Mouse (Mus musculus) MEL (cell line): ENCODE results near the gene Kif20b. TPM values are rescaled to one million over a fixed set of nuclear protein-coding genes. Genes with fewer than 3 reads are reported as not detected.

Source experiments
- DNase-seq: peaks from one replicate; pipeline ENCODE4 v3.0.0; 2011; ENCODE audit warnings: low read depth, low spot score
- H3K27ac ChIP-seq: 2 replicates; pipeline ENCODE4 v1.5.1; 2012; ENCODE audit warnings: low read depth, mild to moderate bottlenecking, control low read depth, low read length, moderate library complexity; ENCODE audit not compliant: control insufficient read depth
- H3K27me3 ChIP-seq, 2 experiments: fragments of 150-350 bp in 1 of 2; sonication (generic) in 1 of 2; 2 replicates each; pipeline ENCODE4 v1.6.1; 2012; ENCODE audit warnings: low read length in 2 of 2, mild to moderate bottlenecking in 2 of 2, improper control_type of control experiment in 1 of 2, moderate library complexity in 1 of 2; ENCODE audit not compliant: insufficient read depth in 2 of 2, control insufficient read depth in 1 of 2
- H3K36me3 ChIP-seq, 2 experiments: 2 replicates each; pipeline ENCODE4 v1.6.1; 2012 to 2014; ENCODE audit warnings: low read length in 2 of 2, improper control_type of control experiment in 1 of 2, inconsistent platforms in 1 of 2, mild to moderate bottlenecking in 1 of 2; ENCODE audit not compliant: insufficient read depth in 2 of 2, control insufficient read depth in 1 of 2
- H3K4me1 ChIP-seq, 2 experiments: fragments of 150-350 bp in 1 of 2; sonication (generic) in 1 of 2; 2 replicates each; pipeline ENCODE4 v1.6.1; 2012; ENCODE audit warnings: low read length in 2 of 2, improper control_type of control experiment in 1 of 2, mild to moderate bottlenecking in 1 of 2; ENCODE audit not compliant: insufficient read depth in 2 of 2, control insufficient read depth in 1 of 2
- H3K4me3 ChIP-seq, 2 experiments: fragments of 150-350 bp in 1 of 2; sonication (generic) in 1 of 2; 2 replicates each; pipeline ENCODE4 v1.5.1; 2012; ENCODE audit warnings: low read depth in 2 of 2, low read length in 2 of 2, mild to moderate bottlenecking in 2 of 2, moderate library complexity in 2 of 2, control low read depth in 1 of 2, improper control_type of control experiment in 1 of 2; ENCODE audit not compliant: control insufficient read depth in 1 of 2, insufficient read depth in 1 of 2
- H3K79me2 ChIP-seq: 2 replicates; pipeline ENCODE4 v1.6.1; 2012; ENCODE audit warnings: mild to moderate bottlenecking, low read length, moderate library complexity; ENCODE audit not compliant: control insufficient read depth, poor library complexity, insufficient read depth
- H3K9ac ChIP-seq: 2 replicates; pipeline ENCODE4 v1.6.1; 2012; ENCODE audit warnings: low read depth, mild to moderate bottlenecking, control low read depth, low read length, moderate library complexity; ENCODE audit not compliant: control insufficient read depth, poor library complexity, severe bottlenecking
- H3K9me3 ChIP-seq: fragments of 150-350 bp; sonication (generic); replicated peaks from 2 replicates; pipeline ENCODE4 v1.6.1; 2012; ENCODE audit warnings: mild to moderate bottlenecking, low read length, improper control_type of control experiment, moderate library complexity; ENCODE audit not compliant: insufficient read depth
- BHLHE40 ChIP-seq: IDR thresholded peaks from 2 replicates; pipeline ENCODE4 v1.6.1; 2012; ENCODE audit warnings: low read depth, mild to moderate bottlenecking, inconsistent platforms, low read length, improper control_type of control experiment, borderline replicate concordance
- CHD1 ChIP-seq: IDR thresholded peaks from 2 replicates; pipeline ENCODE4 v1.6.1; 2012; ENCODE audit warnings: low read depth, mild to moderate bottlenecking, inconsistent platforms, low read length, improper control_type of control experiment
- ELF1 ChIP-seq: IDR thresholded peaks from 2 replicates; pipeline ENCODE4 v1.6.1; 2014; ENCODE audit warnings: low read depth, mild to moderate bottlenecking, inconsistent platforms, low read length, improper control_type of control experiment, moderate library complexity
- EP300 ChIP-seq, 2 experiments: IDR thresholded peaks; 2 replicates each; pipeline ENCODE4 v1.6.1; 2011; ENCODE audit warnings: improper control_type of control experiment in 2 of 2, low read length in 2 of 2, low read depth in 1 of 2, mild to moderate bottlenecking in 1 of 2
- GABPA ChIP-seq: IDR thresholded peaks from 2 replicates; pipeline ENCODE4 v1.6.1; 2012; ENCODE audit warnings: low read depth, mild to moderate bottlenecking, inconsistent platforms, low read length, improper control_type of control experiment, moderate library complexity
- HCFC1 ChIP-seq: IDR thresholded peaks from 2 replicates; pipeline ENCODE4 v1.6.1; 2012; ENCODE audit warnings: low read depth, mild to moderate bottlenecking, inconsistent platforms, low read length, improper control_type of control experiment, moderate library complexity
- JUND ChIP-seq: IDR thresholded peaks from 2 replicates; pipeline ENCODE4 v1.6.1; 2011; ENCODE audit warnings: low read depth, mild to moderate bottlenecking, improper control_type of control experiment, low read length
- KAT2A ChIP-seq: conservative IDR thresholded peaks from 2 replicates; pipeline ENCODE4 v1.6.1; 2012; ENCODE audit warnings: low read depth, low read length, improper control_type of control experiment, inconsistent platforms
- MAFK ChIP-seq: IDR thresholded peaks from 2 replicates; pipeline ENCODE4 v1.6.1; 2011; ENCODE audit warnings: low read depth, mild to moderate bottlenecking, low read length, improper control_type of control experiment, borderline replicate concordance
- MAX ChIP-seq: IDR thresholded peaks from 2 replicates; pipeline ENCODE4 v1.6.1; 2011; ENCODE audit warnings: low read length, improper control_type of control experiment
- MYC ChIP-seq: IDR thresholded peaks from 2 replicates; pipeline ENCODE4 v1.6.1; 2011; ENCODE audit warnings: low read depth, mild to moderate bottlenecking, low read length, improper control_type of control experiment, moderate library complexity
- NELFE ChIP-seq: IDR thresholded peaks from 2 replicates; pipeline ENCODE4 v1.6.1; 2011; ENCODE audit warnings: low read depth, low read length, improper control_type of control experiment
- POLR2A ChIP-seq, 2 experiments: IDR thresholded peaks; 2 replicates each; pipeline ENCODE4 v1.6.1; 2011 to 2012; ENCODE audit warnings: low read length in 2 of 2, mild to moderate bottlenecking in 2 of 2, control low read depth in 1 of 2, improper control_type of control experiment in 1 of 2, low read depth in 1 of 2, moderate library complexity in 1 of 2; ENCODE audit not compliant: control insufficient read depth in 1 of 2, insufficient read depth in 1 of 2, poor library complexity in 1 of 2
- POLR2AphosphoS2 ChIP-seq: IDR thresholded peaks from 2 replicates; pipeline ENCODE4 v1.6.1; 2011; ENCODE audit warnings: low read length, improper control_type of control experiment
- RAD21 ChIP-seq: IDR thresholded peaks from 2 replicates; pipeline ENCODE4 v1.6.1; 2011; ENCODE audit warnings: mild to moderate bottlenecking, low read depth, low read length, improper control_type of control experiment
- SIN3A ChIP-seq: IDR thresholded peaks from 2 replicates; pipeline ENCODE4 v1.6.1; 2012; ENCODE audit warnings: low read length, improper control_type of control experiment, inconsistent platforms
- SMC3 ChIP-seq: IDR thresholded peaks from 2 replicates; pipeline ENCODE4 v1.6.1; 2011; ENCODE audit warnings: low read depth, low read length, improper control_type of control experiment
- ZNF384 ChIP-seq: IDR thresholded peaks from 2 replicates; pipeline ENCODE4 v1.6.1; 2012; ENCODE audit warnings: low read depth, mild to moderate bottlenecking, inconsistent platforms, low read length, improper control_type of control experiment
- polyA plus RNA-seq, 2 experiments: library from polyadenylated mRNA; stranded (reverse) in 1 of 2; unstranded in 1 of 2; fragments of >175 nt in 1 of 2; fragments of >200 nt in 1 of 2; gene quantifications; 2 replicates each; pipeline versions ENCODE4 v1.2.1 to v1.2.4; 2012; ENCODE audit warnings: low replicate concordance in 2 of 2, low read depth in 1 of 2; ENCODE audit not compliant: insufficient read length in 2 of 2, insufficient read depth in 1 of 2, missing spikeins in 1 of 2
- total RNA-seq: library from RNA; depleted of rRNA; stranded (reverse); fragments of 300-350 nt; gene quantifications from 2 replicates; pipeline ENCODE4 v1.2.3, GENCODE M21; 2012

Kif20b gene
- total and polyA plus RNA-seq, 3 experiments, result 40.0 to 55.5 (median 41.6) TPM

DNA sequence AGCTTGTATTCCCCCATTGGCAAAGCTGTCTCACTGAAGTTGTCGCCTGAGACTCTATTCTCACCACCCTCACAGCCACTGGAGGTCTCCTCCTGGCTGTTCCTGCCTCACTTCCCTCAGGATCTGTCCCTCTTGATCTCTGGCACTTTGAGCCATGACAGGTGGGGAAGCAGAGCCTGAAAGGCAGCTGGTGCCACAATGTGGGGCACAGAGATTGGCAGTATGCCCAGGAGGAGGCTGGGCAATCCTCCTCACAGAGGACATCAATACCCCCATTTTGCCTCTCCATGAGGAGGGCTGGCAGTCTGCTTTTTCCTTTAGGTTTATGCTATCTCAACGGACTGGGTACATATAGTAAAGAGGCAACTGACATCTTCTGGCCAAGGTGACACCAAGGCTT lies 62.6 kb downstream of the Kif20b start:
- Histone ChIP-seq H3K79me2 (no peaks in the 10 kb centered on the region), H3K4me3 (no peak overlapping the region), H3K36me3 (no peaks in the 10 kb centered on the region), H3K4me1 (no peaks in the 10 kb centered on the region), H3K9ac (no peak overlapping the region), H3K27ac (no peak overlapping the region), H3K9me3 (no peaks in the 10 kb centered on the region), H3K27me3 (no peaks in the 10 kb centered on the region)
- TF ChIP-seq MAFK (no peak), MAX (no peak), RAD21 (no peak), SIN3A (no peak), GABPA (no peak), JUND (no peak), EP300 (IDR thresholded peaks at IDR 0.05; ENCODE audit: low read depth in 1 of 2, low read length in 2 of 2) (no peak), BHLHE40 (no peak), SMC3 (no peak), ZNF384 (no peak), NELFE (no peak), POLR2AphosphoS2 (no peak), HCFC1 (no peak)
- no peak for DNase-seq

DNA sequence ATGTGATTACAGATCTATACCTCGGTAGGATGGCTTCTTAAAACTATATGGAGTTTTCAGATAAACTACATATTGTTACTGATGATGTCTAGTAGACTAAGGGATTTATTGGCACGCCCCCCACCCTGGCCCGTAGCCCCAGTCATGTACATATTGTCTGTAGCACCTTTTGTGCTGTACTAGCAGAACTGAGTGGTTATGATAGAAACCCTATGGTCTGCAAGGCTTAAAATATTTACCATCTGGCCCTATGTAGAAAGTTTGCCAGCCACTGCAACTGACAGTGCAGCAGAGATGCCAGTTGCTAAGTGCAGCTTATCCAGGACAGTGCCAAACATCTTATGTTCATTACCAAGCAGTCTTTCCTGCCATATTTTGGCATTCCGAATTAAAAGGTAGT lies 68.3 kb downstream of the Kif20b start:
- no peak for TF ChIP-seq NELFE
- TF ChIP-seq ELF1, result no peak
- TF ChIP-seq CHD1, result no peak
- no peak for TF ChIP-seq POLR2A (IDR thresholded peaks at IDR 0.05; ENCODE audit: control insufficient read depth in 1 of 2, insufficient read depth in 1 of 2, low read depth in 1 of 2, low read length in 2 of 2, poor library complexity in 1 of 2)
- TF ChIP-seq MYC, result no peak
- TF ChIP-seq GABPA, result no peak
- TF ChIP-seq SMC3, result no peak
- TF ChIP-seq KAT2A, result no peak
- no peak for TF ChIP-seq ZNF384
- DNase-seq, result no peak

More for the DNA sequence above, 68.3 kb downstream of the Kif20b start:
- no peaks in the 10 kb centered on the region for H3K36me3 ChIP-seq
- no peaks in the 10 kb centered on the region for H3K79me2 ChIP-seq
- no peaks in the 10 kb centered on the region for H3K27me3 ChIP-seq
- H3K27ac ChIP-seq, result no peak overlapping the region
- no peaks in the 10 kb centered on the region for H3K4me1 ChIP-seq
- H3K4me3 ChIP-seq, result no peak overlapping the region
- no peak overlapping the region for H3K9ac ChIP-seq
- H3K9me3 ChIP-seq, result no peaks in the 10 kb centered on the region
